Mouse (Mus musculus): Measurements from ENCODE around the gene Dip2b.

The Dip2b gene

DNA sequence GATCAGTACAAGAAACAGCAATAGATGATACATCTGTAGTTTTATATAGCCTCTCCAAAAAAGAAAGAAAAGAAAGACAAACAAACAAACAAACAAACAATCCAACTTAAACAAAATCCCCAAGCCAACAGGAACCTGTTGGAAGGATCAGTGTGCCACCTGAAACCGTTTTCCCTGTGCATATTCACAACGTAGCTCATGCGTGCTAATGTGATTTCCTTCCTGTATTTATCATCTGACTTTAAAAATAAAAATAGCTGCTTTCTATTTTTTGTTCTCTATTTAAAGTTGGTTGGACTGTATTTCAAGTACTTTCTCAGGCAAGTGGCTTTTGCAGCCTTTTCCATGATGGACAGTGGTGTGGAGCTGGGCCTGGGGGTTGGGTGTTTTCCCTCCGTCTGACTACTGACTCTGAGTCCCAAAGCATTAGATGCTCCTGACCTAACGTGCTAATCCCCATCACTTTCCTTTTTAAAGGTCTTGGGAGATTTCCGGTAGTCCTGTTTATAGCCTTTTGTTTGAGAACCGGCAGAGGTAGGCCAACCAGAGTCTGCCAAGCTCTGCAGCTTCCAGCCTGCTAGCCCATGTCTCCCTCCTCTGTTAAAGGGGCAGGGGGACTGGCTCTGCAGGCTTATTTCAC, 90.8 kb downstream of the Dip2b start:
- DNase-seq (ENCODE audit: low spot score in 2 of 2): no peak

DNA sequence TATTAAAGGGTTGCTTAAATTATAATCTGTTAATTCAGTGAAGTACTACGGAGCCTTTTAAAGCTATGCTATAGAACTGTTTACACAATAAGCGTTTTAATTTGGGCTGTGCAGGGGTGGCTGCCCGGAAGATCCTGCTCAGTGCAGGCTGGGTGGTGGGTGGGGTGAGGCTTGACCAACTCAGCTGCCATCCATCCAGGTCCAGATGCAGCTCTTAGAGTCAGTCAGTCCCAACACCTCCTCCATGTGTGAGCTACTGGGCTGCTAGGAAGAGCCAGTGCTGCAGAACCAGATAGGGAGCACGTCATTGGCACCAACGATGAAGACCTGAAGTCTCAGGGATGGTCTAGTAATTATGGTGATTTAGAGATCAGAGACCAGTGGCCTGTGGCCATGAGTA, 101.2 kb downstream of the Dip2b start:
- DNase-seq (ENCODE audit: low spot score in 2 of 2): no peak

DNA sequence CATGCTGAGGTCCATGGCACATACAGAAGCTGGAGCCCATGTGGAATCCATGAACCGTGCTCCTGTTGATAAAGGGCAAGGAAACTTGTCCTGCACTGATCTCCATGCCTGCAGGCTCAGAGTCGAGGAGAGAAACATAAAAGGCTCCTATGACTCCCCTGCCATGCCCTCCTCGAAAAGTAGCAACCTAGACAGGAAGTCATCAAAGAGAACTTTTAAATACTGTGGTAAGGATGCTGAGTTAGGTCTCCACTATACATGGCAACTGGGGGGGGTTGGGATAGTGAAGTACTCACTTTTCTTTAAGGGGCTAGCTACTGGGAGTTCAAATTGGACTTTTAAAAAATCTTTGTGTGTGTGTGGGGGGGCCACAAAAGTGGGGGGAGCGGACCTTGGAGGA, 102.0 kb downstream of the Dip2b start:
- no peak for DNase-seq (ENCODE audit: low spot score in 2 of 2)

DNA sequence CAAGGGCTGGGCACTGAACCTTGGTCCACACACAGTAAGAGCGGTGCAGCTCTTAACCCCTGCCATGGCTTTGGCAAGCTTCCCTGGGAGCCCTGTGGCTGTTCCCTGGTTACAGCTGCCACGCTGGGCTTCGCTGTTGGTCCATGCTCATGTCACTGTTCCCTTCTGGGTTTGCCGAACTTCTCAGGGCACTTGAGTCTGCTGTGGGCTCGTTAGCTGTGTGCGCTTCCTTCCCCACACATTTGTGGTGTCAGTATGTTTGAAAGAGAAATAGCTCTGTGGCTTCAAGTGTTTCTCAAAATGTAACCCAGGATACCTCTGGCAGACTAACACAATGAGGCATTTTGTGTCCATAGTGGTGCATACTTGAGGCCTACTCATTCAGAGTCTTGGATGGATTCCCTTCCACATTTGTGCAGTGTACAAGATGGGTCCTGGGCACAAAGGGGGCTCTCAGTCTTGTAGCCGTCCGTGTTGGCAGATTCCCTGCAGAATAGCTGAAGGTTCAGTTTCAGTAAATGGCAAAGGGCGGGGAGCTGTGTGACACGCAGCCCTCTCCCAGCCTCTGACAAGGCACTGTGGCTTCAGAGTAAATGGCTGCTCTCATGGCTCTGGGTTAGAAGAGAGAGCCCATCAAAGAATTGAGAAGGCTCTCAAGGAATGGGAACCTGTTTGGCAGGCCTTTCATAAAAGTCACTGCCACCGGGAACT, 104.8 kb downstream of the Dip2b start:
- DNase-seq (ENCODE audit: low spot score in 2 of 2): peak; percentile 26 to 48

- no peak for DNase-seq (ENCODE audit: low spot score in 2 of 2)
Measured at GRCm38 (mm10) chr15:100144854-100145824, 106.7 kb downstream of the Dip2b start.

GRCm38 (mm10) chr15:100145917-100146316, 107.5 kb downstream of the Dip2b start:
- no peak for DNase-seq (ENCODE audit: low spot score in 2 of 2)

DNA sequence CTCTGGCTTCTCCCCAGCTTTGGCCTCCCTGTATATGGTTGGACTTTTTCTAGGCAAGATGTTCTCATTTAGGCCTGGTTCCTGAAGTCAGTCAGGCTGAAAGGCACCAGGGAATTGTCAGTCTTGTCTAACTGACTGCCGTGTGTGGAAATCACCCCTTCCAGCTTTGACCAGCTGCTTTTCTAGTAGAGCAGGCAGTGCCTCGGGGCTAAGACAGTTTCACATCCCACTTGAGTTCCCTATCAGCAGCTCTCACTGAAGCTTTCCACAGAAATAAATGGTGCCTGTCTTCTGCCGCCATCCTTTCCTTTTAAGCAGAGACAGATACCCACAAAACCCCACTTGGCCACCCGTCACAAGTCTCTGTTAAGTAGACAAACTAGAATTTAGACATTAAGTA, 112.1 kb downstream of the Dip2b start:
- DNase-seq (ENCODE audit: low spot score in 2 of 2): no peak

GRCm38 (mm10) chr15:100152321-100152720, 113.9 kb downstream of the Dip2b start:
- no peak for DNase-seq (ENCODE audit: low spot score in 2 of 2)

GRCm38 (mm10) chr15:100153024-100153423, 114.6 kb downstream of the Dip2b start:
- no peak for DNase-seq (ENCODE audit: low spot score in 2 of 2)

DNA sequence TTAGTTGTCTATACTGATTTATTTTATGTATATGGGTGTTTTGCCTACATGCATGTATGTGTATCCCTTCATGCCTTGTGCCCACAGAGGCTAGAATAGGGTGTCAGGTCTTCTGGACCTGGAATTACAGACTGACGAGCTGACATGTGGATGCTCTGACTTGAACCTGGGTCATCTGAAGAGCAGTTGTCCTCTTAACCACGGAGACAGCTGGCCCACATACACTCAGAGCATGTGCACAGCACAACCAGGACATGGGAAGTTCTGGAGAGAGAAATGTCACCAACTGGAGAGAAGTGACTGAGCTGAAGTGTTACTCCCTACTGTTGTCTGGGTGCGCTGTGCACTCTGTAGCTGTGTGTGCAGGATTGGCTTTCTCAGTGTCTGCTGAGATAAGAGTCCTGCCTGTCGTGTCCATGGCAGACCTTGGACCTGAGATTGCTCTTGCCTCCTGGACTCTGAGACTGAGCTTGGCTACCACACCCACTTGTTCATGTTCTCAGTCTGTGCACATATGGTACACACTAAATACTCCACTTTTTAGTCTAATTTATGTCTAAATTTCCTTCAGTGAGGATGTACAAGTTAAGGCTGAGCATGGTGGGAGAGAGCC, 117.7 kb downstream of the Dip2b start:
- DNase-seq (ENCODE audit: low spot score in 2 of 2): no peak

- DNase-seq (ENCODE audit: low spot score in 2 of 2): no peak
Measured at GRCm38 (mm10) chr15:100156781-100157470, 118.5 kb downstream of the Dip2b start.

DNA sequence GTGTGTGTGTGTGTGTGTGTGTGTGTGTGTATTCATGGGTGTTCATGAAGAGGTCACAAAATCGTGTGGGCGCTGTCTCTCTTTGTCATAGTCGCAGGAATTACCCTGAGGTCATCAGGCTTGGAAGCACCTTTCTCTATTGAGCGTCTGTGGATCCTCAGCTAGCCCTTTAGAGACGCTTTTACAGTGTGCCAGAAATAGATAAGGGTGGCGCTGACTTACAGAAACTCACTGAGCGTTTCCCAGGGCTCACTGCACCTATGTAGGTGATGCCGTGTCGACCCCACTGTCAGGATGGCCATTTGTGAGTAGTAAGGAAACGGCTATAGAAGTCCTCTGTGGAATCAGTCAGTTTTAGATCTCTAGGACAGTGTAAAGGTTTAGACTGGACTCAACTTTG, 120.5 kb downstream of the Dip2b start:
- no peak for DNase-seq (ENCODE audit: low spot score in 2 of 2)

- DNase-seq (ENCODE audit: low spot score in 2 of 2): no peak
Measured at GRCm38 (mm10) chr15:100161747-100162280, 123.3 kb downstream of the Dip2b start.

- DNase-seq (ENCODE audit: low spot score in 2 of 2): no peak
Measured at GRCm38 (mm10) chr15:100163381-100164051, 125.1 kb downstream of the Dip2b start.

DNA sequence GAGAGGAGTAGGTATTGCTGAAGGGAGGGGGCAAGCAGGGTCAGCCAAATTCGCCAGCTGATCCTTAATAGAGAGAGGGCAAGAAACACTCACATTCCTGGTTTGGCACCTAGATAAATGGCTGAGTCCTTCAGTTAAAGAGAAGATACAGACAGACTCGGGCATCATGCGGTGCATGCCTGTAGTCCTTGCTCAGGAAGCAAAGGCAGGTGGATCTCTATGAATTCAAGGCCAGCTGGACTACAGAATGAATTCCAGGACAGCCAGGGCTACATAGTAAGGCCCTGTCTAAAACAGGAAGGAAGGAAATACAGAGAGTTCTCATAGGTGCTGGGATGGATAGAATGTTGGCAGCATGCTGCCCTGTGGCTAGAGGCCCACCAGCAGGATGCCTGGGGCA, 128.0 kb downstream of the Dip2b start:
- no peak for DNase-seq (ENCODE audit: low spot score in 2 of 2)

DNA sequence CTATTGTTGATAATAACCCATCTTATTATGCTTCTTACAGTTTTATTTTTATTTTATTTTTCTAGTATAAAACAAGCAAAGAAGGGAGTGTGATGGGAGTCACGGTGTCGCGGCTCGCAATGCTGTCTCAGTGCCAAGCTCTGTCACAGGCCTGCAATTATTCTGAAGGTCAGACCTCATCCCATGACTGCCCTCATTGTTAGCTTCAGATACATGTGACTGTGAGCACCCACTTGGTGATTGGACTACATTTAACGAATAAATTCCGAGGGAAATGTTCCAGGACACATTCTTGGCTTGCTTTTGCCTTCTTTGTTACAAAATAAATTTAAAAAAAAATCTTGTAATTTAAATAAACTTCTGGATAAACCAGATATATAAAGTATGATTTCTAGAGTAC, 129.3 kb downstream of the Dip2b start:
- DNase-seq (ENCODE audit: low spot score in 2 of 2): no peak

DNA sequence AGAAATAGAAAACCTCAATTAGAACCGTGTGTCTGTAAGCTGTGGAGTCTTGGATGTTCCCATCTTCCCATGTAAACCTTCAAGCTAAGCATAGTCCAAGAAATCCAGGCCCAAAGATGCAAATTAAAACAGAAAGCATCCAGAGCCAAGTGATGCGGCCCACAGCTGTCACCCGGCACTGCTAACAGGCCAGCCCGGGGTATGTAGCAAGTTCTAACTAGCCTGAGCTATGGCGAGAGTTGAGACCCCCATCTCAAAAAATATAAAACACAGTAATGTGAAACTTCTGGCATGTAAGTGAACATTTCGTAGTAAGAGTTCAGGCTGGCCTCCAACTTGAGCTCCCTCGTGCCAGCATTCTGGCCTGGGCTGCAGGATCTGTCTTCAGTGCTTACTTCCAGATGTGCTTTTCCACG, 129.7 kb downstream of the Dip2b start:
- no peak for DNase-seq (ENCODE audit: low spot score in 2 of 2)

GRCm38 (mm10) chr15:100175176-100175575, 136.7 kb downstream of the Dip2b start:
- no peak for DNase-seq (ENCODE audit: low spot score in 2 of 2)

DNA sequence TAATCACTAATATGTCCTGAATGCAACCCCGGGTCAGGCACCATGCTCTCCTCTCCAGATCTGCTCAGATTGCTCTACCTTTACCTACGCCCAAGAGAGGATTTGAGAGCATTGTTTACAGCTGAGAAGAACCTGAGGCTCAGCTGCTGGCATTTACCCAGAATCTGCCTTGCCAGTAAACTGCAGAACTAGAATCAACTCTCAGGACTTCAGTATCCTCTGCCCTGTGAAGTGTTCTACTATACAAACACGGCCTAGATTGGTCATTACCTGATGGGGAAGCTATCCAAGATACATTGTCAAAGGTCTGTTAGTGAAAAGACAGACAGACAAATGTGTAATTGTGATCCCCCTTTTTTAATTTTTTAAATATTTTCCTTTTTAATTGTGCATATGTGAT, 138.7 kb downstream of the Dip2b start:
- no peak for DNase-seq (ENCODE audit: low spot score in 2 of 2)

- DNase-seq (ENCODE audit: low spot score in 2 of 2): no peak
Measured at GRCm38 (mm10) chr15:100177575-100177974, 139.1 kb downstream of the Dip2b start.

DNA sequence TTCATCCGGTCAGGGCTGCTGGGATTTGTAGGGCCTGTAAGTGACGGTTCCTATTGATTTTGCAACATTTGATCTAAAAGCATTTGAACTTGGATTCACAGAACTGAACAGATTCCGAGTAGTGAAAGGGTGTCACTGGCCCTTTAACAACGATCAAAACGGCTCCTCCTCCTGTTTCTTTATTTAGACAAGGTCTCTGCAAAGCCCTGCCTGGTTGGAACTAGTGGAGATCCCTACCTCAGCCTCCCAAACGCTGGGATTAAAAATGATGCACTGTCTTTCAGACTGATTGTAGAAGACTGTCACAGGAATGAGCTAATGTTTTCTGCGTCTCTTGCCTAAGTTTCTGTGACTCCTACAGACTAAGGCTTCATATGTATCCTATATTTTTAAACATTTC, 140.0 kb downstream of the Dip2b start:
- no peak for DNase-seq (ENCODE audit: low spot score in 2 of 2)

All from frontal cortex, postnatal 14 days (tissue).